Mouse (Mus musculus): Measurements from ENCODE around the gene Itgb1bp1. TPM values are rescaled to one million over a fixed set of nuclear protein-coding genes. Genes with fewer than 3 reads are reported as not detected.

The Itgb1bp1 gene
- polyA plus RNA-seq (2015; fragmentation: Nextera tagmentation; extraction: Ambion mirVana), result 38.7 and 38.8 TPM in 2 replicates

DNA sequence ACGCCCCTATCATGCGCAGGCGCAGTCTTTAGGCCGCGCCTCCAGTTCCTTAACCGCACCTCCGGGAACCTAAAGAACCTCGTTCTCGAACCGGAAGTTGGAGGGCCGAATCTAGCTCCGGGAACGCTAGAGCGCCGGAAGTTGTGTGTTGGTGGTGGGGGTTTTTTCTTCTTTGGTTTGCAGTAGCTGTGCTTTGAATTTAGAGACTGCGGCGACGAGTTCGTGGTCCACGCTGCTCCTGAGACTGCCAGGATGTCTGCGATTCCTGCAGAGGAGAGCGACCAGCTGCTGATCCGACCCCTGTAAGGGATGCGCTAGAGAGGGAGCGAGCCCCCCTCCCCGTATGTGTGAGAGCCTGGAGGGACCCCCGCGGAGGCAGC is at the start of gene Itgb1bp1:
Gene Itgb1bp1, minus strand, starts transcription at position 42 of the 380 bp plus-strand sequence.
- H3K27me3 ChIP-seq (ENCODE audit: control insufficient read depth, insufficient read depth, low read length), result no peaks in the 10 kb centered on the region
- H3K9ac ChIP-seq (ENCODE audit: low read length), result peak within 1 kb of the TSS; percentile 91
- H3K4me1 ChIP-seq (ENCODE audit: control insufficient read depth, insufficient read depth, low read length), result peaks cover 20% of the 10 kb centered on the region
- peaks cover under 1% of the 10 kb centered on the region; the same call in 1 of the 2 replicates for H3K36me3 ChIP-seq (ENCODE audit: control insufficient read depth, insufficient read depth)
- no peaks in the 10 kb centered on the region for H3K9me3 ChIP-seq (replicated peaks; ENCODE audit: control insufficient read depth, low read length)
- H3K4me2 ChIP-seq (ENCODE audit: low read depth, low read length), result peak within 1 kb of the TSS; percentile 91
- ATAC-seq (replicated peaks; ENCODE audit: extremely low read depth, insufficient read depth, low FRiP score), result peak; percentile 96
- peak within 1 kb of the TSS; percentile 81 for H3K27ac ChIP-seq (ENCODE audit: low read length)
- peak within 1 kb of the TSS; percentile 78 for H3K4me3 ChIP-seq (ENCODE audit: low read length)
- 0% methylated on average over 28 of the region's 28 CpGs for WGBS

DNA sequence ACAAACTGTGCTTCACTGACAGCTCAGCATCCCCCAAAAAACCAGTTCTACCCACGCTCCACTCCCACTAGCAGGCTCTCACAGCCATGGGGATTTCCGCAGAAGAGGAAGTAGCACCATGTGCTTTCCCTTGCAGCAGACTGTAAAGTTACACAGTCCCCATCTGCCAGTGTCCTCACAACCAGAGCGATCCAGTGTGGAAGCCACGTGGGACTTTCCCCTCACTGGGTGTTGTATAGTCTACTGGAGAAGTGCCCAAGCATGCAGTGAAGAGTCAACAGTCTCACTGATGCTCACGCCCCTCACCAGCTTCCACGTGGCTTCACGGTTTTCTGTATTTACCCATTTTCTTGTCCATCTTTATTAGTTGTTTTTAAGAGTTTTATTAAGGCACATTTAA is 49.8 kb upstream of the Itgb1bp1 start:
- Histone ChIP-seq H3K27me3 (ENCODE audit: control insufficient read depth, insufficient read depth, low read length) (no peaks in the 10 kb centered on the region), H3K4me2 (ENCODE audit: low read depth, low read length) (no peak overlapping the region), H3K36me3 (ENCODE audit: control insufficient read depth, insufficient read depth) (peaks cover 47% of the 10 kb centered on the region), H3K4me3 (ENCODE audit: low read length) (no peak overlapping the region), H3K9ac (ENCODE audit: low read length) (no peak overlapping the region), H3K4me1 (ENCODE audit: control insufficient read depth, insufficient read depth, low read length) (peaks cover 9% of the 10 kb centered on the region), H3K9me3 (replicated peaks; ENCODE audit: control insufficient read depth, low read length) (no peaks in the 10 kb centered on the region), H3K27ac (ENCODE audit: low read length) (no peak overlapping the region)
- 0 out of 2 replicates have a peak, but pooled peaks have one; percentile 45 for ATAC-seq (replicated peaks; ENCODE audit: extremely low read depth, insufficient read depth, low FRiP score)
- 86% methylated on average over 7 of the region's 7 CpGs for WGBS

DNA sequence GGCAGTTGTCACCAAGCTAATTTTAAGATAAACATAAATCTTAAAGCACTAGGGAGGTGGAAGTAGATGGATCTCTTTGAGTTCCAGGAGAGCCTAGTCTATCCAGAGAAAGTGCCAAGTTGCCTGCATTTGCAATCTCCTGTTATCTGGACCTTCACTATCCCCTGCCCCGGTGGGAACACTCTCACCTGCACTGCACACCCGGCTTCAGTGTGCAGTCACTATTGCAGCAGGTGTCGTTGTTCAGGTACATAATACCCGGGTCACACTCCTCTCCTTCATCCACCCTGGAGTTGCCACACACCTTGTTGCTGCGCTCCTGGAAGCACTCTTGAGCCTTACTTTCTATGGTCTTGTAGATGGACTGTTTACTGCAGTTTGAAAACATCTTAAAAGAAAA is 47.7 kb upstream of the Itgb1bp1 start:
- Histone ChIP-seq H3K4me2 (ENCODE audit: low read depth, low read length) (no peak overlapping the region), H3K36me3 (ENCODE audit: control insufficient read depth, insufficient read depth) (peaks cover 34% of the 10 kb centered on the region), H3K27me3 (ENCODE audit: control insufficient read depth, insufficient read depth, low read length) (no peaks in the 10 kb centered on the region), H3K9me3 (replicated peaks; ENCODE audit: control insufficient read depth, low read length) (no peaks in the 10 kb centered on the region), H3K27ac (ENCODE audit: low read length) (no peak overlapping the region), H3K4me3 (ENCODE audit: low read length) (no peak overlapping the region), H3K9ac (ENCODE audit: low read length) (no peak overlapping the region), H3K4me1 (ENCODE audit: control insufficient read depth, insufficient read depth, low read length) (peaks cover 11% of the 10 kb centered on the region)
- WGBS, result 83% methylated on average over 5 of the region's 5 CpGs
- no peak for ATAC-seq (replicated peaks; ENCODE audit: extremely low read depth, insufficient read depth, low FRiP score)

DNA sequence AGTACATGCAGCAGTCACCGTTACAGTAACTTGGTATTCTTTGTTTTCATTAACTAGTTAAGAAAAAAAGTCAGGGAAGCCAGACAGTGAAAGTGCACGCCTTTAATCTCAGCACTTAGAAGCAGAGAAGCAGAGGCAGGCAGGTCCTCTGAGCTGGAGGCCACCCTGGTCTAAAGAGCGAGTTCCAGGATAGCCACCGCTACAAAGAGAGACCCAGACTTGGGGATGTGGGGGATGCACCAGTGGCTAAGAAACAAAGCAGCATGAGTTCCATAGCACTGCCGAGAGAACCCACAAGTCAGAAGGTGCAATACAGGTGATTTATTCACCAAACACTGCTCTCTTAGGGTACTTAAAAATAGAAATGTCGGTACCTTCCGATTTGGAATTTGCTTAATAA is 46.9 kb upstream of the Itgb1bp1 start:
- 94% methylated on average over 7 of the region's 7 CpGs for WGBS
- Histone ChIP-seq H3K36me3 (ENCODE audit: control insufficient read depth, insufficient read depth) (peaks cover 34% of the 10 kb centered on the region), H3K27ac (ENCODE audit: low read length) (no peak overlapping the region), H3K9ac (ENCODE audit: low read length) (no peak overlapping the region), H3K4me1 (ENCODE audit: control insufficient read depth, insufficient read depth, low read length) (peaks cover 11% of the 10 kb centered on the region), H3K9me3 (replicated peaks; ENCODE audit: control insufficient read depth, low read length) (no peaks in the 10 kb centered on the region), H3K27me3 (ENCODE audit: control insufficient read depth, insufficient read depth, low read length) (no peaks in the 10 kb centered on the region), H3K4me2 (ENCODE audit: low read depth, low read length) (no peak overlapping the region), H3K4me3 (ENCODE audit: low read length) (no peak overlapping the region)
- no peak for ATAC-seq (replicated peaks; ENCODE audit: extremely low read depth, insufficient read depth, low FRiP score)

DNA sequence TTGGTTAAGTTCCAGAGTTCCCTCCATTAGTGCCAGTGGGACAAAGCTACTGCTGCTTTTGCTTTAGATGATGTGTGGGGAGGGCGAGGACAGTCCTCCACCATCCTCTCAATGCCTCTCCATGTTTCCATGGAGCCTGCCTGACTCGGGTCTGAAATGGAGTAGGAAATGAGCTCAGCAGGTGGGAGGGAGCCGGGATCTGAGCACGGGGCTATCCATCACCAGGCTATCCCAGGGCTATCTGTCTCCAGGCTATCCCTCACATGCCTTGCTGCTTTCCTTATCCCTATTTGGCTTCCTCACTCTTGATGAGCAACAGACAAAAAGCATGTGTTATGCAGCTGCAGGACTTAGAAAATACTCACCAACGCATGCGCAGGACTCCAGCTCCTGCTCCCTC is 45.6 kb upstream of the Itgb1bp1 start:
- no peaks in the 10 kb centered on the region for H3K9me3 ChIP-seq (replicated peaks; ENCODE audit: control insufficient read depth, low read length)
- peaks cover 11% of the 10 kb centered on the region for H3K4me1 ChIP-seq (ENCODE audit: control insufficient read depth, insufficient read depth, low read length)
- no peak for ATAC-seq (replicated peaks; ENCODE audit: extremely low read depth, insufficient read depth, low FRiP score)
- H3K27ac ChIP-seq (ENCODE audit: low read length), result no peak overlapping the region
- no peak overlapping the region for H3K4me3 ChIP-seq (ENCODE audit: low read length)
- peaks cover 34% of the 10 kb centered on the region for H3K36me3 ChIP-seq (ENCODE audit: control insufficient read depth, insufficient read depth)
- no peaks in the 10 kb centered on the region for H3K27me3 ChIP-seq (ENCODE audit: control insufficient read depth, insufficient read depth, low read length)
- WGBS, result 80% methylated on average over 6 of the region's 6 CpGs
- H3K9ac ChIP-seq (ENCODE audit: low read length), result no peak overlapping the region
- no peak overlapping the region for H3K4me2 ChIP-seq (ENCODE audit: low read depth, low read length)

DNA sequence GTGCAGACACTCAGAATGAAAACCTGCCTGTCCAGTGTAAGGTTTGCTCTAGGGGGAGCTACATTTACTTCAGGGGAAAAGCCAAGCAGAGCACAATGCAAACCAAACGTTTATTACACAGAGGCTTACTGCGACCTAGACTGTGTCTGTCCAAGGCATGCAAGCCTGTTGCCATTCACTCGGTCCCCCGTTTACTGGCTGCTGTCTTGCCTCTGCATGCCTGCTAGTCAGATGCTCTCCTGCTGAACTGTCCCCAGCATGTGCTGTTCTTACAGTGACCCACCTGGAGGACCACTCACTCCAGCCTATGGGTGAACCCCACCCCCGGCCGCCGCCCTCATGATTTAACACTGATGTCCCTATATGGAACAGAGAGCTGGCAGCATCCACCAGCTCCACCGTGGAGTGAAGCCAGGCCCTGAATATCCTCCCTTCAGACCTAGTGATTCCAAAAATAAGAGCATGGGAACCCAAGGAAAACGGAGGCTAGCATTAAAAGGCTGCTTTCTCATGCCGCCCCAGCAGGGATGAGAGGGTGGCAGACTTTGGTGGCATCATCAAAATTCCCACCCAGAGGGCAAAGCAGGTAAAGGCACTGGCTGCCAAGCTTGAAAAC is 45.0 kb upstream of the Itgb1bp1 start:
- Histone ChIP-seq H3K9ac (ENCODE audit: low read length) (no peak overlapping the region), H3K27ac (ENCODE audit: low read length) (no peak overlapping the region), H3K9me3 (replicated peaks; ENCODE audit: control insufficient read depth, low read length) (no peaks in the 10 kb centered on the region), H3K4me1 (ENCODE audit: control insufficient read depth, insufficient read depth, low read length) (peaks cover 11% of the 10 kb centered on the region), H3K4me2 (ENCODE audit: low read depth, low read length) (no peak overlapping the region), H3K4me3 (ENCODE audit: low read length) (no peak overlapping the region), H3K27me3 (ENCODE audit: control insufficient read depth, insufficient read depth, low read length) (no peaks in the 10 kb centered on the region), H3K36me3 (ENCODE audit: control insufficient read depth, insufficient read depth) (peaks cover 29% of the 10 kb centered on the region)
- peak; percentile 37; the same call in 1 of the 2 replicates for ATAC-seq (replicated peaks; ENCODE audit: extremely low read depth, insufficient read depth, low FRiP score)
- WGBS, result 66% methylated on average over 10 of the region's 10 CpGs

DNA sequence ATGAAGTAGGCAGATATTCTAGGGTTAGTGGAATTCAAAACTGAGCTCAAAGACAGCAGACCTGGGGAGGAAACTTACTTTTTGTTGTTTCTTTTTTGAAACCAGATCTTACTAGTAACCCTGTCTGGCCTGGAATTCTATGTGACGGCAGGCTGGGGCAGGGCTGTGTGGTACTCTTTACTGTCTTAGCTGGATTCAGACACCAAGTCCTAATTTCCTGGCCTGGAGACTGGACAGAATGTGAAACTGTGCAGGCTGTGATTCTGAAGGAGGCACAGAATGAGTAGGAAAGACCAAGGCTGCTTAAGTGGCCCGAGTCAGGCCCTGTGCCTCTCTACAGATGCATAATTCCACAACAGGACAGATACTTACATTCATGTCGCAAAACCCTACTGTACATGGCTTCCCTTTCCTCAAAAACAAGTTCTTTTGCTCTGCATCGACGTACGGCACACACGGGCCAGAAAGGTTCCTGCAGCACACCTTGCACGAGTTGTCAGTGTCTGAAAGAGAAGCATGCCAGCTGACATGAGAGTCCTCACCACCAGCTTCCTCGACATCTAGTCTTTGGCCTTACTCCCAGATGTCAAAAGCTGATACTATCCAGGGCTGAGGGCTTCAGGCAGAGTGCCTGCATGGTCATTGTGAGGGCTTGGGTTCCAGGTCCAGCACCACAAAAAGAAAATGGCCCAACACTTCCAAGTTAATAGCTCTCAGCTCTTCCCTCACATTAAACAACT is 43.7 kb upstream of the Itgb1bp1 start:
- H3K27ac ChIP-seq (ENCODE audit: low read length), result no peak overlapping the region
- WGBS, result 68% methylated on average over 9 of the region's 9 CpGs
- H3K27me3 ChIP-seq (ENCODE audit: control insufficient read depth, insufficient read depth, low read length), result no peaks in the 10 kb centered on the region
- no peak for ATAC-seq (replicated peaks; ENCODE audit: extremely low read depth, insufficient read depth, low FRiP score)
- peaks cover 36% of the 10 kb centered on the region for H3K36me3 ChIP-seq (ENCODE audit: control insufficient read depth, insufficient read depth)
- no peak overlapping the region for H3K9ac ChIP-seq (ENCODE audit: low read length)
- H3K4me1 ChIP-seq (ENCODE audit: control insufficient read depth, insufficient read depth, low read length), result peaks cover 11% of the 10 kb centered on the region
- no peaks in the 10 kb centered on the region for H3K9me3 ChIP-seq (replicated peaks; ENCODE audit: control insufficient read depth, low read length)
- no peak overlapping the region for H3K4me3 ChIP-seq (ENCODE audit: low read length)
- H3K4me2 ChIP-seq (ENCODE audit: low read depth, low read length), result no peak overlapping the region

DNA sequence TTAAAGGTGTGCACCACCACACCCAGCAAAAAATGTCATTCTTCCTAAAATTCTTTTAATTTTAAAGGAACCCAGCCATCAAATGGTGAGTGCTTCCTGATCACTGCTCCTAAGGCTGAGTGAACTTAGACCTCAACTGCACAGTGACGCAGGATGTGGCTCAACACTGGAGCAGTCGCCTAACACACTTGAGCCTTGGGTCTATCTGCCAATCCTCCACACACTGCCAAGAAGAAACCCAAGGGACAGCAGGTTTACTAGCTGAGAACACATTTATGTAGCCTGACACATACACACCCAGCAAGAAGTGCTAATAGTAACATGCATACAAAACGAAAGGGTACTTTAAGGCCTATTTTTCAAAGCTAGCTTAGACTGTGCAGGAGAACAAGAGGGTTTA is 40.2 kb upstream of the Itgb1bp1 start:
- H3K36me3 ChIP-seq (ENCODE audit: control insufficient read depth, insufficient read depth), result peaks cover 25% of the 10 kb centered on the region
- H3K9me3 ChIP-seq (replicated peaks; ENCODE audit: control insufficient read depth, low read length), result no peaks in the 10 kb centered on the region
- no peak overlapping the region for H3K27ac ChIP-seq (ENCODE audit: low read length)
- peaks cover 6% of the 10 kb centered on the region for H3K4me1 ChIP-seq (ENCODE audit: control insufficient read depth, insufficient read depth, low read length)
- H3K9ac ChIP-seq (ENCODE audit: low read length), result no peak overlapping the region
- H3K27me3 ChIP-seq (ENCODE audit: control insufficient read depth, insufficient read depth, low read length), result no peaks in the 10 kb centered on the region
- 93% methylated on average over 3 of the region's 3 CpGs for WGBS
- no peak overlapping the region for H3K4me3 ChIP-seq (ENCODE audit: low read length)
- no peak for ATAC-seq (replicated peaks; ENCODE audit: extremely low read depth, insufficient read depth, low FRiP score)
- H3K4me2 ChIP-seq (ENCODE audit: low read depth, low read length), result no peak overlapping the region

DNA sequence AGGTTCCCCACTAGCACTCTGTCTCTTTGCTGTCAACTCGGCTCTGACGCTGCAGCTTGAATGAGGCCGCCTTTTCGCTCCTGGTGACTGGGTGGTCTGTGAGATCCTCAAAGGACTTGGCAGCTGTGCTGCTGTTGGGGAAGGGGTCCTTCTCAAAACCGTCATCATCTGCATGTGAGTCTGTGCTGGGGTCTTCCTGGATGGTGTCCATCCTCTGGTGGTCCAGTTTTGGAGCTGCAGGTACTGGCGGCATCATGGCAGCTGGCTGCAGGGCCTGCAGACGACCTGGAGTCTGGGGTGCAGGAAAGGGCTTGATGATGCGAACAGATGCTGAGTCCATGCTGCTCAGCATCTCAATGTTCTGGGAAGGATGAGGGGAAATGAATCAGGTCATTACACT is 39.2 kb upstream of the Itgb1bp1 start:
- H3K4me1 ChIP-seq (ENCODE audit: control insufficient read depth, insufficient read depth, low read length), result peaks cover 2% of the 10 kb centered on the region; the same call in 1 of the 2 replicates
- H3K9ac ChIP-seq (ENCODE audit: low read length), result no peak overlapping the region
- no peak overlapping the region for H3K4me2 ChIP-seq (ENCODE audit: low read depth, low read length)
- H3K27ac ChIP-seq (ENCODE audit: low read length), result no peak overlapping the region
- no peak overlapping the region for H3K4me3 ChIP-seq (ENCODE audit: low read length)
- peaks cover 25% of the 10 kb centered on the region for H3K36me3 ChIP-seq (ENCODE audit: control insufficient read depth, insufficient read depth)
- no peak for ATAC-seq (replicated peaks; ENCODE audit: extremely low read depth, insufficient read depth, low FRiP score)
- no peaks in the 10 kb centered on the region for H3K27me3 ChIP-seq (ENCODE audit: control insufficient read depth, insufficient read depth, low read length)
- WGBS, result 89% methylated on average over 8 of the region's 8 CpGs
- H3K9me3 ChIP-seq (replicated peaks; ENCODE audit: control insufficient read depth, low read length), result no peaks in the 10 kb centered on the region
